Mouse (Mus musculus): ENCODE measurements at regions not wholly inside any gene's neighbourhood (a gene's known extent, or its start where the extent isn't known, plus 50 kb on each side); places are given as distances from the start of the nearest gene placed in this dataset.
"Not testable (repeated sequence)": the region's sequence is repeated elsewhere in the genome, so short reads cannot be mapped to it uniquely, and the experiment has no call there.

DNA sequence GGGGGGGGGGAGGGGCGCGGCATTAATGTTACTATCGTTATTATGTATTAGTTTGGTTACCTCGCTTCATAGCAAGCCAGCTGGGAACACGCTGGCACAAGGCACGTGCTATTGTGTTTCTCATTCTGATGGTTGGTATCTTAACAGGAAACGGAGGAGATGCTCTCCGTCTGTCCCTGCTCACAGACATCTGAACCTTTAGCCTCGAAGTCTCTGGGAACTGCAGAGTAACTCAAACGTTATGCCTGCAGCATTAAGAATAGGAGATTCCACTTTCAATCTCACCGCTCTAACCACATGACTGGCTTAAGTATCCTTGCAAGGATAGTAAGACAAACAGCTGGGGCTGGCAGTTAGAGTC is 80.0 kb downstream of the Nfkbiz start:
- no peaks in the 10 kb centered on the region for H3K27me3 ChIP-seq
- ATAC-seq (ENCODE audit: borderline replicate concordance, extremely low read depth, low FRiP score, low TSS enrichment) = no peak
- no peaks in the 10 kb centered on the region for H3K9me3 ChIP-seq
- no peaks in the 10 kb centered on the region for H3K36me3 ChIP-seq
- H3K4me1 ChIP-seq = peaks cover 10% of the 10 kb centered on the region; the same call in 1 of the 2 replicates
- WGBS = 61% methylated on average over 11 of the region's 11 CpGs
- no peak overlapping the region for H3K9ac ChIP-seq
- no peak overlapping the region for H3K27ac ChIP-seq
- peak overlapping the region; percentile 13; the same call in 1 of the 2 replicates for H3K4me2 ChIP-seq
- H3K4me3 ChIP-seq = no peak overlapping the region

- Histone ChIP-seq H3K27me3 (no peaks in the 10 kb centered on the region), H3K27ac (no peak overlapping the region), H3K4me3 (no peak overlapping the region), H3K36me3 (no peaks in the 10 kb centered on the region), H3K4me2 (peak overlapping the region; percentile 13; the same call in 1 of the 2 replicates), H3K4me1 (peaks cover 10% of the 10 kb centered on the region; the same call in 1 of the 2 replicates), H3K9ac (no peak overlapping the region), H3K9me3 (no peaks in the 10 kb centered on the region)
- ATAC-seq (ENCODE audit: borderline replicate concordance, extremely low read depth, low FRiP score, low TSS enrichment) = peak; percentile 55; the same call in 1 of the 2 replicates
- 14% methylated on average over 4 of the region's 5 CpGs for WGBS
Measured at GRCm38 (mm10) chr16:55757952-55758706, 80.6 kb downstream of the Nfkbiz start.

- not testable (repeated sequence) for H3K4me2 ChIP-seq; H3K9me3 ChIP-seq; H3K9ac ChIP-seq; H3K27me3 ChIP-seq; H3K4me3 ChIP-seq; ATAC-seq (ENCODE audit: borderline replicate concordance, extremely low read depth, low FRiP score, low TSS enrichment); H3K27ac ChIP-seq; H3K36me3 ChIP-seq
- peaks cover 10% of the 10 kb centered on the region; the same call in 1 of the 2 replicates for H3K4me1 ChIP-seq
- WGBS = 67% methylated on average over 3 of the region's 3 CpGs
Measured at GRCm38 (mm10) chr16:55757422-55757815, 81.3 kb downstream of the Nfkbiz start.

GRCm38 (mm10) chr16:55756764-55757421 is 81.8 kb downstream of the Nfkbiz start:
- H3K27ac ChIP-seq = no peak overlapping the region; the same call in 1 of the 2 replicates
- H3K9ac ChIP-seq = no peak overlapping the region
- 78% methylated on average over 15 of the region's 15 CpGs for whole genome bisulfite sequencing
- H3K4me3 ChIP-seq = no peak overlapping the region
- peaks cover 10% of the 10 kb centered on the region; the same call in 1 of the 2 replicates for H3K4me1 ChIP-seq
- ATAC-seq (ENCODE audit: borderline replicate concordance, extremely low read depth, low FRiP score, low TSS enrichment) = no peak
- H3K4me2 ChIP-seq = no peak overlapping the region
- no peaks in the 10 kb centered on the region for H3K9me3 ChIP-seq
- H3K27me3 ChIP-seq = no peaks in the 10 kb centered on the region
- no peaks in the 10 kb centered on the region for H3K36me3 ChIP-seq

DNA sequence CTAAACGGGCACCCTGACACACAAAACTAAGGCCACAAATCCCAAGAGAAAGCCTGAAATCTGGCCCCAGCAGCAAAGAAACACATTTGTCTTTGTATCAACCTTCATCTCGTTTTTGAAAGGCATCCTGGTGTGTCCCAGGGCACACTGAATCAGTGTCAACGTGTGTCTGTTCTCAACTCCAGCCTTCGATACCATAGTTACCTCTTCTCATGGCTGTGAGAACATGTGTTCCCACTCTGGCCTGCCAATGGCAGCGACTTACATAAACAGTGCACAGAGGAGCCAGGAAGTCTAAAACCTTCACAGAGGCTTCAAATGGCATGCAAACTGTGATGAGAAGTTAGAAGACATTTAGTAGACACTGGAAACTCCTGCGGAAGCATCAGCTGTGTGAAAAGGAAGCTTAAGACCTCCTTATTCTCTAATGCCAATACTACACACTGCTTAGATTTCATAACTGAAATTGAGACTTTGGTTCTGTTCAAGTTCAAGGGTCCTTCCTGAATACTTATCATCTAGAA is 83.3 kb downstream of the Nfkbiz start:
- H3K36me3 ChIP-seq = no peaks in the 10 kb centered on the region
- no peak for ATAC-seq (ENCODE audit: borderline replicate concordance, extremely low read depth, low FRiP score, low TSS enrichment)
- no peak overlapping the region for H3K4me2 ChIP-seq
- H3K27me3 ChIP-seq = no peaks in the 10 kb centered on the region
- no peak overlapping the region for H3K27ac ChIP-seq
- no peak overlapping the region for H3K9ac ChIP-seq
- H3K4me3 ChIP-seq = no peak overlapping the region
- peaks cover 10% of the 10 kb centered on the region; the same call in 1 of the 2 replicates for H3K4me1 ChIP-seq
- H3K9me3 ChIP-seq = no peaks in the 10 kb centered on the region
- WGBS = 57% methylated on average over 6 of the region's 6 CpGs

- no peaks in the 10 kb centered on the region for H3K9me3 ChIP-seq
- no peak overlapping the region for H3K4me2 ChIP-seq
- H3K4me1 ChIP-seq = peaks cover 10% of the 10 kb centered on the region; the same call in 1 of the 2 replicates
- ATAC-seq (ENCODE audit: borderline replicate concordance, extremely low read depth, low FRiP score, low TSS enrichment) = no peak
- H3K36me3 ChIP-seq = no peaks in the 10 kb centered on the region
- H3K9ac ChIP-seq = no peak overlapping the region
- WGBS = 86% methylated on average over 14 of the region's 14 CpGs
- no peak overlapping the region for H3K27ac ChIP-seq
- no peak overlapping the region for H3K4me3 ChIP-seq
- no peaks in the 10 kb centered on the region for H3K27me3 ChIP-seq
Measured at GRCm38 (mm10) chr16:55754092-55754763, 84.5 kb downstream of the Nfkbiz start.

GRCm38 (mm10) chr16:55753380-55753779 is 85.3 kb downstream of the Nfkbiz start:
- H3K9me3 ChIP-seq = no peaks in the 10 kb centered on the region
- H3K36me3 ChIP-seq = no peaks in the 10 kb centered on the region
- peaks cover 5% of the 10 kb centered on the region; the same call in 1 of the 2 replicates for H3K4me1 ChIP-seq
- no peak overlapping the region for H3K9ac ChIP-seq
- H3K27me3 ChIP-seq = no peaks in the 10 kb centered on the region
- no peak for ATAC-seq (ENCODE audit: borderline replicate concordance, extremely low read depth, low FRiP score, low TSS enrichment)
- no peak overlapping the region for H3K4me3 ChIP-seq
- no peak overlapping the region for H3K27ac ChIP-seq
- no peak overlapping the region for H3K4me2 ChIP-seq
- WGBS = 71% methylated on average over 4 of the region's 4 CpGs

- Histone ChIP-seq H3K27me3 (no peaks in the 10 kb centered on the region), H3K4me3 (no peak overlapping the region), H3K27ac (no peak overlapping the region), H3K4me1 (no peaks in the 10 kb centered on the region), H3K9ac (no peak overlapping the region), H3K9me3 (no peaks in the 10 kb centered on the region), H3K4me2 (no peak overlapping the region), H3K36me3 (no peaks in the 10 kb centered on the region)
- ATAC-seq (ENCODE audit: borderline replicate concordance, extremely low read depth, low FRiP score, low TSS enrichment) = no peak
- WGBS = 80% methylated on average over 2 of the region's 2 CpGs
Measured at GRCm38 (mm10) chr16:55747250-55747649, 91.4 kb downstream of the Nfkbiz start.

DNA sequence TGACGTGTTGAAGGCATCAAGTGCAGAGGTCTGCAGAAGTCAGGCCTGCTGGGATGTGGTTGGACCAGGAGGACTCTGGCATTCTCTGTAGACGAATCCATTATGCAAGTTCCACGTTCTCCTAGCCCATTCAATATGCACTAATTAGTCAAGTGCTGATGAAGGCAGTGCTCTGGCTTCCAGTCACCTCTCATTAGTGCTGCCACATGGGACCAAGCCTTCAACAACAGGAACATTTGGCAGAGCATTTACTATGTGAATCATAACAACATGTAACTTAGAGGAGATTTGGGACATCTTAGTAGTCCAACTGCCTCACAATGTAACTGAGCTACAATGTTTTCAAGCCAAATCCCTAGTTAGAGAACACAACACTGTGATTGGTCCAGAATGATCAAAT is 92.5 kb downstream of the Nfkbiz start:
- Histone ChIP-seq H3K27me3 (no peaks in the 10 kb centered on the region), H3K4me2 (no peak overlapping the region), H3K4me1 (no peaks in the 10 kb centered on the region), H3K9ac (no peak overlapping the region), H3K36me3 (no peaks in the 10 kb centered on the region), H3K4me3 (no peak overlapping the region), H3K27ac (no peak overlapping the region), H3K9me3 (no peaks in the 10 kb centered on the region)
- ATAC-seq (ENCODE audit: borderline replicate concordance, extremely low read depth, low FRiP score, low TSS enrichment) = no peak
- WGBS = 76% methylated on average over 3 of the region's 3 CpGs

DNA sequence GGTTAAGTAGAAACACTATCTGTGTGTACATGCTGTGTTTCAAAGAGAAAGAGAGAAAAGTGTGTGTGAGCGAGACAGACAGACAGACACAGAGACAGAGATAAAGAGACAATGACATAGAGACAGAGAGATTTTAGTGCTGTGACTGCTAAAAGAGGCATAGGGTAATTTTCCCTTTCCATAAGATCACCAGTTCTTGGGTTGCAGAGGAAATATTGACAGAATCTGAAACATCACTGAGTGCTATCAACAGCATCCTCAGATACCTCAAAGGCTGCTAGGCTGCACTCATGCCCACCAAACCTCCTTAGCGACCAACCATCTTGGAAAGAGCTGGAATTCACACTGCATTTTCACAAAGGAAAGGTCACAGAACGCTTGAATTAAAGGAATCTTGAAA is 93.6 kb downstream of the Nfkbiz start:
- ATAC-seq (ENCODE audit: borderline replicate concordance, extremely low read depth, low FRiP score, low TSS enrichment) = no peak
- no peaks in the 10 kb centered on the region for H3K27me3 ChIP-seq
- H3K27ac ChIP-seq = no peak overlapping the region
- H3K4me3 ChIP-seq = no peak overlapping the region
- H3K9ac ChIP-seq = no peak overlapping the region
- H3K4me1 ChIP-seq = no peaks in the 10 kb centered on the region
- H3K36me3 ChIP-seq = no peaks in the 10 kb centered on the region
- H3K4me2 ChIP-seq = no peak overlapping the region
- H3K9me3 ChIP-seq = no peaks in the 10 kb centered on the region
- WGBS = 66% methylated on average over 3 of the region's 3 CpGs

GRCm38 (mm10) chr16:55741099-55741863 is 97.4 kb downstream of the Nfkbiz start:
- ATAC-seq (ENCODE audit: borderline replicate concordance, extremely low read depth, low FRiP score, low TSS enrichment) = peak; percentile 83

More at GRCm38 (mm10) chr16:55741099-55741863, 97.4 kb downstream of the Nfkbiz start:
- Histone ChIP-seq H3K9ac (no peak overlapping the region), H3K4me2 (no peak overlapping the region), H3K4me3 (no peak overlapping the region), H3K4me1 (no peaks in the 10 kb centered on the region), H3K27me3 (no peaks in the 10 kb centered on the region), H3K9me3 (no peaks in the 10 kb centered on the region), H3K36me3 (no peaks in the 10 kb centered on the region), H3K27ac (peak overlapping the region; percentile 47)
- 62% methylated on average over 2 of the region's 2 CpGs for WGBS
